Mouse (Mus musculus) E14TG2a.4 (cell line): ENCODE data around the gene Tpm1.

Experiments used
- H3K27me3 ChIP-seq: 2 replicates; pipeline ENCODE4 v1.6.1; 2014; ENCODE audit warnings: low read length, control low read depth; ENCODE audit not compliant: insufficient read depth
- H3K36me3 ChIP-seq: 2 replicates; pipeline ENCODE4 v1.6.1; 2014; ENCODE audit warnings: low read length, control low read depth; ENCODE audit not compliant: insufficient read depth
- H3K4me1 ChIP-seq: replicated peaks from 2 replicates; pipeline ENCODE4 v1.6.1; 2014; ENCODE audit warnings: low read depth, low read length, control low read depth
- H3K4me3 ChIP-seq: replicated peaks from 2 replicates; pipeline ENCODE4 v1.5.1; 2014; ENCODE audit warnings: mild to moderate bottlenecking, low read length
- H3K9me3 ChIP-seq: 2 replicates; pipeline ENCODE4 v1.6.1; 2014; ENCODE audit warnings: low read length, control low read depth
- CTCF ChIP-seq: conservative IDR thresholded peaks from 2 replicates; pipeline ENCODE4 v1.5.1; 2014; ENCODE audit warnings: low read length
- NANOG ChIP-seq: IDR thresholded peaks from 2 replicates; pipeline ENCODE4 v1.6.1; 2014; ENCODE audit warnings: borderline replicate concordance, low read length, mixed read lengths
- POU5F1 ChIP-seq: IDR thresholded peaks from 2 replicates; pipeline ENCODE4 v1.6.1; 2014; ENCODE audit warnings: low read length, borderline replicate concordance

Gene Tpm1

DNA sequence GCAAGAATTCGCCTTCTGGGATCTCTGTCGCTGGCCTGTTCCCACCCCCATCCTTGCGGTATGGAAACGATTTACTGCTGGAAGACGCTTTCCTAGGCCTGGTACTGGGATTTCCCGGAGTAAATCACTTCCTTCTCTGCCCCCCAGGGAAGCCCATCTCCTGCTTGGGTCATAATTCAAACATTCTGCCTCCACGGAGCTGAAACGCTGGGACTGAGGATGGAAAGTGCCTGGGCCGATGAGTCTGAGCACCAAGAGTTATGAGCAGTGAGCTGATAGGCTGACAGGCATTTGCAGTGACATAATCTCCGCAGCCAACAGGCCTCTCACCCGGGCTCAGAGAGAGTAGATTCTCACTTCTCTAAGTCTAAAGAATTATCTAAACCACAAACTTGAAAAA lies 40.4 kb downstream of the Tpm1 start:
- Histone ChIP-seq H3K4me3 (no peak overlapping the region), H3K27me3 (no peaks in the 10 kb centered on the region), H3K36me3 (no peaks in the 10 kb centered on the region), H3K9me3 (no peaks in the 10 kb centered on the region), H3K4me1 (peaks cover 29% of the 10 kb centered on the region)
- TF ChIP-seq POU5F1 (no peak), NANOG (no peak), CTCF (no peak)

DNA sequence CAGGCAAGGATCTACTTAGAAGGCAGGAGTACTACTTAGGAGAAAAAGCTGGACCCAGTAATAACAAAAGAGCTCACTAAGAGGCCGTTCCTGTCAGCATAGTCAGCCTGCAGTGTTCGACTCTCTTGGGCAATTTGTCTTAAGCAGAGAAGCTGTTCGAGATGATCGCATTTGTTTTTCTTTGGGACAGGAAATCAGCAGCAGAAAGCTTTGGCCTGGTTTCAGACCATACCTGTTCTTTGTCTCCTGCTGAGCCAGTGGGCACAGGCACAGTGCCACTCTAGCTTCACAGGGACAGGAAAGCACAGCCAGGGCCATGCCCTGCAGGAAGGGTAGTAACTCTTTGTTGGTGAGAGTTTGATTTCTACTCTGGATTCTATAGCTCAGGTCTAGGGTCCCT lies 42.8 kb downstream of the Tpm1 start:
- H3K4me1 ChIP-seq = peaks cover 35% of the 10 kb centered on the region
- no peaks in the 10 kb centered on the region for H3K9me3 ChIP-seq
- no peak overlapping the region for H3K4me3 ChIP-seq
- no peaks in the 10 kb centered on the region for H3K36me3 ChIP-seq
- TF ChIP-seq POU5F1 = no peak
- TF ChIP-seq CTCF = no peak
- TF ChIP-seq NANOG = no peak
- H3K27me3 ChIP-seq = no peaks in the 10 kb centered on the region

DNA sequence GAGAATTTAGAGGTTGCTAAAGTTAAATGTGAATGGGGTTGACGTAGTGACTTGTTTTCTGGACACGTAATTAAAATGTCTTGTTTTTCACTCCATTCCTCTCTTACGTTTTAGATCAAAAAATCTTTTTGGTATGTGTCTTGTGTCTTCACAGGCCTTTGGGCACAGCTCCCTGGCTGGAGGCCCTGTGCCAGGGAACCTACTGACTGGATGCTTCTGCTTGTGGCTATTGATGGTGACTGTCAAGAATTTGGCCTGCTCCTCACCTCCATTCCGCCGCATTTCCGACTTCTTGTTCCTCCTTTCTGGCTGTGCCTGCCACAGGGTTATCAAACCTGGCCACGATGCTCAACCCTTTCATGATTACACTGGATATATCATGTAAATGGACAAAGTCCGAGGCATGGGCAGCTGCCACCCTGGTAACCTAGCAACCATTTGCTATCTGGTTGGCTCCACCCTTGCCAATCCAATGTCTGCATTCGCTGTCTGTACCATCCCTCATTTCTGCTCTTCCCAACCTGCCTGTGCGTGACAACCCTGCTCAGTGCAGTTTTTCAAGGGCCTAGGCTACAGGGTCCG lies 44.0 kb downstream of the Tpm1 start:
- H3K36me3 ChIP-seq = no peaks in the 10 kb centered on the region
- H3K4me3 ChIP-seq = no peak overlapping the region
- H3K4me1 ChIP-seq = peaks cover 37% of the 10 kb centered on the region
- no peaks in the 10 kb centered on the region for H3K27me3 ChIP-seq
- no peak for TF ChIP-seq NANOG
- no peak for TF ChIP-seq POU5F1
- TF ChIP-seq CTCF = no peak
- no peaks in the 10 kb centered on the region for H3K9me3 ChIP-seq

DNA sequence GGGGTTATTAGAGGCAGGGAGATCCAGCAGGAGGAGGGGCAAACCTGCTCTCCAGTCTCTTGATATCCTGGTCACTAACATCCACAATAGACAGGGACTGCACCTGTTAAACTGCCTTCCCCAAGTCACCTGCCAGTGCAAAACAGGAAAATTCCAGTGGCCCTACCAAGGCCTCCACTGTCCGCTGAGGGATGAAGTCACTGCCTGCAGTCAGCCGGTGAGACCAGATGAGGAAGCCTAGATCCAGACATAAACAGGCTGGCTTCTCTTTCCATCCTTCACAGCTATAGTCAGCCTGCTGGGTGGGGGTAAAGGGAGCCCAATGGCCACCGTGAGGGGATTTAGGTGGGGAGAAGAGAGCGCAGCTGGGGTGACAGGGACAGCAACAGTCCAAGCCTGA lies 45.5 kb downstream of the Tpm1 start:
- Histone ChIP-seq H3K27me3 (no peaks in the 10 kb centered on the region), H3K9me3 (no peaks in the 10 kb centered on the region), H3K4me1 (peaks cover 40% of the 10 kb centered on the region), H3K4me3 (no peak overlapping the region; the same call in 1 of the 2 replicates), H3K36me3 (no peaks in the 10 kb centered on the region)
- no peak for TF ChIP-seq POU5F1
- TF ChIP-seq NANOG = no peak
- no peak for TF ChIP-seq CTCF

DNA sequence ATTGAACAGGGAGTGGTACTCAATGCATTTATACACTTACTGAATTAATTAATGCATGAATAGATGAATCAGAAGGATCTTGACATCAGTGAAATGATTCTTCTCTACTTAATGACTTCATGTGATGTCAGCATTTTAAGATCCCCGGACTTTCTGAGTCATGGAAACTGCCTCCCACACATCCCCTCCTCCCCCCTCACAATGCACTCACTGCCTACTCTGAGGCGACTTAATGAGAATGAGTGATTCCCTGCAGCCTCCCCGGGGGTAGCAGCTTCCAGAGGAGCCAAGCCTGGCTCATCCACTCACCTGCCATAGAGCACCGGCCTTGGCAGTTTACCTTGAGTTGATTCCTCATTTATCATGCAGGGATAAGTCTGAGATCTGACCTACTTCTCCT lies 46.0 kb downstream of the Tpm1 start:
- no peak for TF ChIP-seq CTCF
- TF ChIP-seq NANOG = no peak
- no peak overlapping the region; the same call in 1 of the 2 replicates for H3K4me3 ChIP-seq

DNA sequence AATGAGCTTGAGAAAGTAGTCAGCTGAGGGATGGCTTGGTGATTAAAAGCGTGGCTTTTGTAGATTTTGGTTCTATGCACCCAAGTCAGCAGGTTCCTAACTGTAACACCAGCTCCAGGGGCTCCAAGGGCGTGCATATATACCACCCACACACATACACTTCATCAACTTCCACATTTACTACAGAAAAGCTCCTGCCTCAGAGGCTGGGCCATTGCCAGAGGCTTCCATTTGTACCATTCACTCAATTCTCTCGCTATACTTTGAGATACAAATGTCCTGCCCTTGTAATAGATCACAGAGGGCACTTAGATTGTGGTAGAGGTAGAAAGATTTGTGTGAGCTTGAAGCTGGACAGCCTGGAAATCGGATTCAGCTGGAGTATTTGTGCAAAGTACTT lies 47.7 kb downstream of the Tpm1 start:
- Histone ChIP-seq H3K4me3 (no peak overlapping the region), H3K9me3 (no peaks in the 10 kb centered on the region), H3K27me3 (no peaks in the 10 kb centered on the region), H3K4me1 (peaks cover 49% of the 10 kb centered on the region), H3K36me3 (no peaks in the 10 kb centered on the region)
- TF ChIP-seq NANOG = no peak
- no peak for TF ChIP-seq CTCF
- no peak for TF ChIP-seq POU5F1

More for the DNA sequence above, 46.0 kb downstream of the Tpm1 start:
- no peaks in the 10 kb centered on the region for H3K9me3 ChIP-seq
- H3K4me1 ChIP-seq = peaks cover 37% of the 10 kb centered on the region
- H3K27me3 ChIP-seq = no peaks in the 10 kb centered on the region
- H3K36me3 ChIP-seq = no peaks in the 10 kb centered on the region

DNA sequence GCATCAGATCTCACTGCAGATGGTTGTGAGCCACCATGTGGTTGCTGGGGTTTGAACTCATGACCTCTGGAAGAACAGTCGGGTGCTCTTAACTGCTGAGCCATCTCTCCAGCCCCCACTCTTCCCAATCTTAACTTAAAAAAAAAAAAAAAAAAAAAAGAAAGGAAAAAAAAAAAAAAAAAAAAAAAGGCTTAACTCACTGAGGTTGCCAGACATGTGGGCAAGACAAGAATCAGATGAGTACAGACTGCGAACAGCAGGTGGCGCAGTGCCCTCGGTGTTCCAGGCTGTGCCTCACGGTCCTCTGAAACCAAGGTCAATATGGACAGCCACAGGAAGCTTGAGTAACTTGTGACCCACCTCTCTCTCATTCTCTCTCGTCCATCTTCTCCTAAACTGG lies 48.2 kb downstream of the Tpm1 start:
- Histone ChIP-seq H3K36me3 (no peaks in the 10 kb centered on the region), H3K27me3 (no peaks in the 10 kb centered on the region), H3K9me3 (no peaks in the 10 kb centered on the region), H3K4me1 (peaks cover 49% of the 10 kb centered on the region), H3K4me3 (no peak overlapping the region)
- TF ChIP-seq NANOG (no peak), CTCF (peak; percentile 18; the same call in 1 of the 2 replicates)

DNA sequence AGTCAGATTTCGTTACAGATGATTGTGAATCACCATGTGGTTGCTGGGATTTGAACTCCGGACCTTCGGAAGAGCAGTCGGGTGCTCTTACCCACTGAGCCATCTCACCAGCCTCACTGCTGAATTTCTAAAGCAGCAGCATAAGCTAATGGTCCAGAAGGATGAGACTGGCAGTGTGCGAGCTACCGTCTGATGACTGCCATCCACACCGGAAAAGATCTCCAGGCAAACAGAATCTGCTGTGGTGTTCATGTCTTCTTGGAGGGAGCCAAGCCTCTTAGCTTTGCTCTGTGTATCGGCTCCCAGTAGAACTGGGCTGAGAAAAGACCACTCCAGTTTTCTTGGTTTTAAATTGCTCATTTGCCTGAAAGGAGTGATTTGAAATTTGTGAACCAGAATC lies 49.5 kb downstream of the Tpm1 start:
- Histone ChIP-seq H3K9me3 (no peaks in the 10 kb centered on the region), H3K36me3 (no peaks in the 10 kb centered on the region), H3K4me1 (peaks cover 43% of the 10 kb centered on the region), H3K4me3 (no peak overlapping the region), H3K27me3 (no peaks in the 10 kb centered on the region)
- TF ChIP-seq NANOG (no peak), POU5F1 (no peak), CTCF (no peak)

DNA sequence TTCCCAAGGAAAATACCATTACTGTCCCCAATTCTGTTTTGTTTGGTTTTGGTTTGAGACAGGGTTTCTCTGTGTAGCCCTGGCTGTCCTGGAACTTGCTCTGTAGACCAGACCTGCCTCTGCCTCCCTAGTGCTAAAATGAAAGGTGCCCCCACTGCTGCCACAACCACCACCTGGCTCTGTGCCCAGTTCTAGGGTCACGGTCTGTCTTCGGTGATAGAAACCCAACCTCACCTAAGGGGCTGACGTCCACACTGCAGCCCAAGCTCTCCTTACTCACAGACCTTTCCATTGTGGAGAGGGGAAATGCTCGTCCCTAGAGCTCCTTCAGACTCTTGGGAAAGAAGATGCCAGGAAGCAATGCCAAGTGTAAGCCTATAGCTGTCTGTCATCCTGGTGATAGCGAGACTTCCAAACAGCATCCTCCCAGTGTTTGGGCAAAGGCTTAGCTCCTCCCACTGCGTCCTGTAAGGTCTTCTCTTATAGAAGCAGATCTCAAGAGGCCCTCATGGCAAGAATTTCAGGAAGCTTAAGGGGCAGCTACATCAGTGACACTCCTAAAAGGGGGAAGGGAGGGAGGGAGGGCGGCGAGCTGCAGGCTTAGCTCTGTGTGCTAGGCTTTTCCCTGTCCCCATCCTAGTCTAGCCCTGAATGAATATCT lies 57.3 kb downstream of the Tpm1 start:
- no peak for TF ChIP-seq NANOG
- no peak for TF ChIP-seq POU5F1
- no peak for TF ChIP-seq CTCF
- H3K4me1 ChIP-seq = peaks cover 16% of the 10 kb centered on the region
- no peak overlapping the region for H3K4me3 ChIP-seq
- no peaks in the 10 kb centered on the region for H3K36me3 ChIP-seq
- peaks cover 6% of the 10 kb centered on the region; the same call in 1 of the 2 replicates for H3K9me3 ChIP-seq
- H3K27me3 ChIP-seq = no peaks in the 10 kb centered on the region
